Mouse (Mus musculus) testis, postnatal 10 days (tissue): Measurements from ENCODE around the gene Sppl3.
"Not testable (repeated sequence)": the region's sequence is repeated elsewhere in the genome, so short reads cannot be mapped to it uniquely, and the experiment has no call there.

ENCODE experiments used
- DNase-seq: peaks from one replicate; pipeline ENCODE4 v3.0.0; 2021; ENCODE audit warnings: low spot score

Gene Sppl3

GRCm38 (mm10) chr5:115073306-115073705, 62.4 kb downstream of the Sppl3 start:
- not testable (repeated sequence) for DNase-seq

- no peak for DNase-seq
These were observed 63.8 kb downstream of the Sppl3 start for GRCm38 (mm10) chr5:115074749-115075148.

GRCm38 (mm10) chr5:115076144-115076901, 65.4 kb downstream of the Sppl3 start:
- peak; percentile 83 for DNase-seq

- DNase-seq: no peak
These were observed 70.7 kb downstream of the Sppl3 start for GRCm38 (mm10) chr5:115081636-115082035.

- no peak for DNase-seq
These were observed 72.6 kb downstream of the Sppl3 start for GRCm38 (mm10) chr5:115083492-115083891.

GRCm38 (mm10) chr5:115085675-115086074, 74.7 kb downstream of the Sppl3 start:
- DNase-seq: no peak

GRCm38 (mm10) chr5:115089592-115090268, 78.8 kb downstream of the Sppl3 start:
- no peak for DNase-seq

GRCm38 (mm10) chr5:115091015-115091414, 80.1 kb downstream of the Sppl3 start:
- DNase-seq: no peak

GRCm38 (mm10) chr5:115091776-115092175, 80.8 kb downstream of the Sppl3 start:
- DNase-seq: no peak

- no peak for DNase-seq
These were observed 87.3 kb downstream of the Sppl3 start, which contains the start of gene Gm10401 for GRCm38 (mm10) chr5:115098195-115098594. Gene Gm10401 (minus strand): TSS chr5:115098295.

- no peak for DNase-seq
These were observed 88.6 kb downstream of the Sppl3 start for GRCm38 (mm10) chr5:115099530-115099929.

- DNase-seq: no peak
These were observed 89.1 kb downstream of the Sppl3 start for GRCm38 (mm10) chr5:115099991-115100390.

- no peak for DNase-seq
These were observed 89.5 kb downstream of the Sppl3 start for GRCm38 (mm10) chr5:115100473-115100872.

- DNase-seq: no peak
These were observed 91.3 kb downstream of the Sppl3 start for GRCm38 (mm10) chr5:115102231-115102630.

- DNase-seq: not testable (repeated sequence)
These were observed 92.3 kb downstream of the Sppl3 start for GRCm38 (mm10) chr5:115103253-115103652.

- peak; percentile 70 for DNase-seq
These were observed 100.2 kb downstream of the Sppl3 start for GRCm38 (mm10) chr5:115111156-115111555.

- DNase-seq: no peak
These were observed 102.3 kb downstream of the Sppl3 start for GRCm38 (mm10) chr5:115113244-115113643.

- DNase-seq: no peak
These were observed 103.6 kb downstream of the Sppl3 start for GRCm38 (mm10) chr5:115114501-115114900.

- no peak for DNase-seq
These were observed 105.5 kb downstream of the Sppl3 start for GRCm38 (mm10) chr5:115116426-115116825.

GRCm38 (mm10) chr5:115117467-115117866, 106.5 kb downstream of the Sppl3 start:
- no peak for DNase-seq

GRCm38 (mm10) chr5:115118961-115119570, 108.1 kb downstream of the Sppl3 start, which contains the start of gene Acads:
Gene Acads (minus strand): TSS chr5:115119346.
- DNase-seq: peak; percentile 90

GRCm38 (mm10) chr5:115120978-115121377, 110.0 kb downstream of the Sppl3 start:
- no peak for DNase-seq

GRCm38 (mm10) chr5:115124690-115125089, 113.8 kb downstream of the Sppl3 start:
- DNase-seq: no peak
